Mouse (Mus musculus): ENCODE data around the gene Rnf114.
A peak's percentile ranks its signal among the peaks of the same experiment; 100 is the strongest.

Rnf114 gene

DNA sequence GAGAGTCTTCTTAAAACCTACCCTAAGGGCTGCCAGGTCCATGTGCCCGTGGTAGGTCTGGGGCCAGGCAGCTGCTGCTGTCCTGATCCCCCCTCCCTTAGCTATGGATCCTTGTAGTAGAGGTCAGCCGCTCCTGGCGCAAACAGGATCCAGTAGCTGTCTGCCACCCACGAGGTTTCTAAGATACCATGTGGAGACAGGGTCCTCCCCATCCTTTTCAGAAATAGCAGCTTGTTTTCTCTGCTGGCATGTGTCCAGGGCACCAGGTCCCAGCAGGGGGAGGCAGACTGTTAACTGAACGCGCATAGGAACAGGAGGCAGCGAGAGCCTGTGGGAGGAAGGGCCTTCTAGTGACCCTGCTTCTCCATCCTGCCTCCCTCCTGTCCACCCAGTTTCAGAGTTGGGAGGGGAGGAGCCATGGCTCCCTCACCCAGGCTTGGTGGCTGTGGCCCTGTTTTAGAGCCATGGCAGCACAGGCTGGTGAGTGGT is 16.2 kb upstream of the Rnf114 start:
- DNase-seq = no peak

DNA sequence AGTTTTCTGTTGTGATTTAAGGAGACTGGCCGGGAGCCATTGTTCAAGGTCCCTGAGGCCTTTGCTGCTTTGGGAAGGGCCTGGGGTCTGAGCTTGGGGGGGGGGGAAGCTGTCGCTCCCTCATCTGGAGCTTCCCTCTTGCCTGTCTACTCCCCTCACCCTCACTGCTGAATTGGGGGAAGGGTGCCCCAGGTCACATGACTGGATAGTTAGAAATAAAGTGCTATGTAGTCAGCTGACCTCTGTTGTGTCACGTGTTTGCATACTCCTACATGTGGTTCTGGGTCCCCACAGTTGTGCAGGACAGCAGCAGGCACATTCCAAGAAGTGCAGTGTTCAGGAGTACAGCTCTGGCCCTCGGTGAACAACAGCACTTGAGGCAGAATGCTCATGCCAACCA is 15.7 kb upstream of the Rnf114 start:
- DNase-seq = no peak

DNA sequence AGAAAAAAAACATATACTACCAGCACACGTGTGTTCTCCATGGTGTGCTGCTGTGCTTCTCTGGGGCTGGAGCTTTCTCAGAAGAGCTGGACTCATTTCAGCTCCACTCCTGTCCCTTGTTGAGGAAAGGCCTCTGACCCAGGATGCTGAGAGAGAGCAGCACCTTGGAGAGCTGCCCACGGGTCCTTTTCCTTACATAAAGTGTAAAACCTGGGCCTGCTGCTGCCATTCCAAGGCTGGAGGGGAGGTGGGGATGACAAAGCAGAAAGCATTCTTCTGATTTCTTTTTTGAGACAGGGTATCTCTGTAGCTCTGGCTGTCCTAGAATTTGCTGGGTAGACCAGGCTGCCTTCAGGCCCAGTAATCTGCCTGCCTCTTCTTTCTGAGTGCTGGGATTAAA is 14.3 kb upstream of the Rnf114 start:
- no peak for DNase-seq

DNA sequence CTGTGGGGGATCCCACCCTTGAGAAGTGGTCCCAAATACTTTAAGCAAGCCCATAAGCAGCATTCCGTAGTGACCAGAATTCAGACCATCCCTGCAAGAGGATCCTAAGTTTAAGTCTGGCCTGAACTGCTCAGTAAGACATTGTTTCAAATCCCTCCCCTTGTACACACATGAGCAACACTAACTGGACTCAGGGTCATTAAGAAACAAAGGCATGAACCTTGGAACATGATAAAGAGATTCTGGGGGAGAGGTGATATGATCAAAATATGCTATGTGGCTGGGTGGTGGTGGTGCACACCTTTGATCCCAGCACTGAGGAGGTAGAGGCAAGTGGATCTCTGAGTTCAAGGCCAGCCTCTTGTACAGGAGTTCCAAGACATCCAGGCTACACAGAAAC is 12.9 kb upstream of the Rnf114 start:
- no peak for DNase-seq

DNA sequence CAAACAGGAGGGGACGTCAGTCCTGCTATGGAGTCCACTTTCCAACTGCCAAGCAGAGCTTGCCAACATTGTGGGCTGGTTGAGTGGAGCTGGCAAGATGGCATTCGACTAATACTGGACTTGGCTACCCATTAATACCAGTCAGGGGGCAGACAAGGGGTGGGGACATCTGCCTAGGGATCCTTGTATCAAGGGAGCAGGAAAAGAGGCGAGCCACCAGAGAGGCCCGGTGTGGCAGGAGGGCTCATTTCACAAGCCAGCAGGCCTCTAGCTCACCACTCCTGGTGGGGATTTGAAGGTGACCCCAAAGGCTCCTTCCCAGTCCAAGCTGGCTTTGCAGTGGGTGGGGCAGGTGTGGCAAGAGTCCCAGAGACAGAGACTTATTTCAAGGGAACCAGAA is 9.8 kb upstream of the Rnf114 start:
- DNase-seq = no peak

DNA sequence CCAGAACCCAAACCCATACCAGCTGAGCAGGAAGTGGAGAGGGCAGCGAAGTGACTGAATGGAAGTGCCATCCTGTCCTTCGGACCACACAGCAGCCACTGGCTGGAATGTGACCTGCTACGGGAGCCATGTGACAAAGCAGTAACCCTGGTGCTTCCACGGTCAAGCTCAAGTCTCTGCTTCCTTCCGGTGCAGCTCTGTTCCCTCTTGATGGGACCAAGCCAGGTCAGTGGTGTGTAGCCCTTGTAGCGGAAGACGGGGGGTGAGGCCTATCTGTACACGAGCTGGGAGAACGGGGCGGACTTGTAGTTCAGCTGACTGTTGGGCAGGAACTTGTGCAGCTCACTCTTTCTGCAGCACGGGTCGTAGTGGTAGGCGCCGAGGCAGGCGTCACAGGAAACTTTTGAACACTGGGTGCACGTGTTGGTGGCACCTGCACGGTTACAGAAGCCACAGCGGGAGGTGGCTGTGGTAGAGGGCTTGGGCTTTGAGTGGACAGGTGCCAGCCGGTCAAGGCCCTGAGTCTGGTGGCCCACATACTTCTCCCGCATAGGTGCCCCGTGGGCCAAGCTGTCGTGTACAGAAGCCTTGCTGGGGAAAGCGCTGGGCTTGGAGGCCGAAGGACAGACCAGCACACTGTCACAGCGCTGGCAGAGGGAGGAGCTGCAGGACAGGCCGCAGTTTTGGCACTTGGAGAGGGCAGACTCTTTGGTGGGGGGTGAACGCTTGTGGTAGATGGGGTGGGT is 9.2 kb upstream of the Rnf114 start:
- DNase-seq = no peak

DNA sequence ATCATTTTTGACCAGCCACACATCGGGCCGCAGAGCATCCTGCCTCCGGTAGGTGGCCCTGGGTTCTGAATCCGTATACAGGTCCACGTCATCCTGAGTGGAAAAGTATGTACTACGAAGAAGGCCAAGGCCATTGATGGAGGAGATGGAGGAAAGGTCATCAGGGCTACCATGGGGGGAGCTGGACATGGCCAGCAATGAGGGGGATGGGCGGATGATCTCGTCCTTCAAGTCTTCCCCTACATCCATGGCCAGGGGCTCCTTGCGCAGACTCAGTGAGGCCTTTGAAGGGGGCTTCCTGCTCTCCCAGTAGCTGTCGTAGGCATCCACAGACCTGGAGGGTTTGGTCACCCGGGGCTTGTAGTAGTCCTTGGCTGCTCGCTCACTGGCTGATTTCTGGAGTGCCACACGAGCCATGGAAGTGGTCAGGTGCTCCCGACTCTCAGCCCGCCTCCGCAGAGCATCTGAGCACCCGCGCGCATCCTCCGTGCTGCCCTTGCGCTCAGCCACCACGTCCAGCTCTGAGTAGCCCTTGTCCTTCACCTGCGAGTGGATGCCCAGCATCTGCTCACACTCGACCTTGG is 8.5 kb upstream of the Rnf114 start:
- no peak for DNase-seq

DNA sequence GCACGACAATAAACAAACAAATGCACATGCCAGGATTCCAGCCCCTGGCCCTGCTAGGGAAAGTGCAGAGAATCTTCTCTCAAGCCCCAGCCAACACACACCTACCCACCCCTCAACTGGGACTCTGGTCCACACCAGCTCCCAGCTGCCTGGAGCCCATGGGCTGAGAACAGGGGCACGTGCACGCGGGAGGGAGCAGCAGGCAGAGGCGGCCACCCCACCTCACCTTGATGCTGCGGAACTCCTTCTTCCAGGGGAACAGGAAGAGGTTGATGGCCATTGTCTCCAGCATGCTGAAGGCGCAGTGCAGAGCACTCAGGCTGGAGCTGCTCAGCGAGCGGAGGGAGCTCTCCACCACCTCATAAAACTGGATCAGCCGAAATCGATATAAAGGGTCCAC is 7.5 kb upstream of the Rnf114 start:
- DNase-seq = no peak

DNA sequence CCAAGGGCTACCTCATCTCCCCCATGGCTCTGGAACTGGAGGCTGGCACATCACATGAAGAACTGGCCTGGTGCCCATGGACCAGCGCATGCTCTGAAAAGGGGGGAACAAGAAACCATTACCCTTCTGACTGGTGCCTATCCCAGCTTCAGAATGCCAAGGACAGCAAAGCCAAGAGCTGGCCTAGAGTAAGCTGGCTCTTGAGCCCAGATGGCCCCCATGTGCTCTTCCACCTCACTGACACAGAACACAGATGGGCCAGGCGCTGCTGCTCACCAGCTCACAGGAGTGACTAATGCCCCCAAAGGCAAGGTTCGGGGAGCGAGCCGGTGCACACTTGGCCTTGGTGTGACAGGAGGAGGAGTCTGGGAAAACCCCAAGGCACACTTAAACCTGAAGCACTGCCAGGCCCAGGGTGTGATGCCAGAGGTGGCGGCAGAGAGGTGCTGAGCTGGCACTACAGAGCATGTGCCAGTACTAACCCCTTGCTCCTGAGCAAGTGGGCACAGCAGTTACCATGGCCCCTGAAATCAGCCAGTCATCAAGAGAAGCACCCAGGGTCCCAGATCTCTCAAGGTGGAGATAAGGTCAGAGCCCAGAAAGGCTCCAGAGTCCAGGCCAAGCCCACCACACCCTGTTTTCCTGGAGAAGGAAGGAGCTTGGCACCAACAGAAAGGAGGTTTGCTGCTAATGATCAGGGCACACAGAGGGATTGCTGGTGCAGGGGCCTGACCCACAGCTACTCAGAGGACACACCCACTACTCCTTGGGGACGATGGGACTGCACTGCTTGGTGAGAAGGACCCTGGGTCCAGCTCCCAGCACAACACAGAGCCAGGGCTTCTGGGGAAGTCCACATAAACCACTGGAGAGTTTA is 6.7 kb upstream of the Rnf114 start:
- DNase-seq = peak; percentile 59

DNA sequence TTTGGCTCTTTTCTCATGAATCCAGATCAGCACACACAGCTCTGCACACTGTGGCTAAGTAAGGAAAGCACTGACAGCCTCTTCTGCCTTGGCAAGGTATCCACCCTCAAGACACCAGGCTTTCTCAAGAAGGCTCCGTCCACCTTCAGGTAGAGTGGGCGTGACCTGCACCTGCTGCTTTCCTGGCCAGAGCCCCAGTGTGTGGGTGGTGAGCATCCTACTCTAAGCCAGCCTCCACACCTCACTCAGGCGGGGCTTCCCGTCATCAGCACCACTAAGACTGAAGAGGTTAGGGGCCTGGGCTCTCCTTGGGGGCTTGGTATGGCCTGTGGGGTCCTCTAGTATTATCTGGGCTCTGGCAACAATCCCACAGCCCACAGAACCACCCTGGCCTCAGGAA is 5.9 kb upstream of the Rnf114 start:
- no peak for DNase-seq

DNA sequence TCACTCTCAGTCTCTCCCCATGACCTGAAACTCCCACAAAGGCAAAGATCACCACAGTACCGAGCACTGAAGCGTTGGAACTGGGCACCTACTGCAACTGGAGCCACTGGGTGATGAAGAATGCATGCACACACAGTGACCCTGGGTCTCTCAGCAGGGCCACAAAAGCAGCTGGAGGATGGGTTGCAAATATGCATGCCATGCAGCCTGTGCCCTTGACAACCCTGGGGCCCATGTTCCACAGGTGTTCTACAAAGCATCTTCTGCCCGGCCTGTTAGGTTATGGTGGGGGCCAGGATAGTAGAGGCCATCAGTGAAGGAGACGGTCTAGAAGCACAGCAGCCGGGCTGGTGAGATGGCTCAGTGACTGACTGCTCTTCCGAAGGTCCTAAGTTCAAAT is 4.9 kb upstream of the Rnf114 start:
- no peak for DNase-seq

DNA sequence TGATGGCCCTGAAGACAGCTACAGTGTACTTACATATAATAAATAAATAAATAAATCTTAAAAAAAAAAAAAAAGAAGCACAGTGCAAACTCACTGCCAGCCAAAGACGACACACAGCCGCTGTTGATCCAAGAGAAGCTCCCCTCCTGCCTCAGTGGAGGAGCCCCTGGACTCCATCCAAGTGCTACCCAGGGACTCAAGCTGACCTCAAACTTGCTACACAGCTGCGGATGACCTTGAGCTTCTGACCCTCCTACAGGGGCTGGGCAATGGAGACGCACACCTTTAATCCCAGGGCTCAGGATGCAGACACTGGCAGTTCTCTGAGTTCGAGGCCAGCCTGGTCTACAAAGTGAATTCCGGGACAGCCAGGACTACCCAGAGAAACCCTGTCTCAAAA is 4.5 kb upstream of the Rnf114 start:
- DNase-seq = no peak

DNA sequence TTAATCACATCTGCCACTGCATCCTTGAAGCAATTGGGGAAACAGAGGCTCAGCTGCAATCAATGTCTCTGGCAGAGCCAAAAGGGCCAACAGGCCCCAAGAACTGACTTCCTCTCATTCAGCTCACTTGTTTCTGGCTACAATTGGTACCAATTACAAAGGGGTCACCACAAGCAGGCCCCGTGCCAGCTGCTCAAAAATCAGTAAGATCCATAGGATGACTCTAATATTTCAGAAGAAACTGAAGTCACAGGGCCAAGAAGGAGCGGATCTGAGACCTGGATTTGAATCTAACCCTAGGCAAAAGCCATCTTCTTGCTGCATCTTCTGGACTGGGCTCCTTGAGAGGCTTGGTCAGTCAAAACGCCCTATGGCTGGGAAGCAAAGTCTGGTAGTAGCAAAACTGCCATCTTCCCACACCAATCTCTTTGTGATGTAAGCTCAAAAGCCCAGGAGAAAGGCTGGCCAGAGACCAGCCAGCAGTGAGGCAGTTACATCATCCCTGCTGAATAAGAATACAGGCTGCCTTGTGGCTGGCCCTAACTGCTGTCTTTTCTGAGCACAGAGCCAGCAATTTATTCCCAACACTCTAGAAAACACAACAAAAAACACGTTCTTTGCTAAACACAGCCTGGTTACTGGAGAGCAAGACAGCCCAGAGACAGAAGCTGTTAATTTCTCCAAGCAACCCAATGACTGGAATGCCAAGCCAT is 1.5 kb upstream of the Rnf114 start:
- DNase-seq = no peak

DNA sequence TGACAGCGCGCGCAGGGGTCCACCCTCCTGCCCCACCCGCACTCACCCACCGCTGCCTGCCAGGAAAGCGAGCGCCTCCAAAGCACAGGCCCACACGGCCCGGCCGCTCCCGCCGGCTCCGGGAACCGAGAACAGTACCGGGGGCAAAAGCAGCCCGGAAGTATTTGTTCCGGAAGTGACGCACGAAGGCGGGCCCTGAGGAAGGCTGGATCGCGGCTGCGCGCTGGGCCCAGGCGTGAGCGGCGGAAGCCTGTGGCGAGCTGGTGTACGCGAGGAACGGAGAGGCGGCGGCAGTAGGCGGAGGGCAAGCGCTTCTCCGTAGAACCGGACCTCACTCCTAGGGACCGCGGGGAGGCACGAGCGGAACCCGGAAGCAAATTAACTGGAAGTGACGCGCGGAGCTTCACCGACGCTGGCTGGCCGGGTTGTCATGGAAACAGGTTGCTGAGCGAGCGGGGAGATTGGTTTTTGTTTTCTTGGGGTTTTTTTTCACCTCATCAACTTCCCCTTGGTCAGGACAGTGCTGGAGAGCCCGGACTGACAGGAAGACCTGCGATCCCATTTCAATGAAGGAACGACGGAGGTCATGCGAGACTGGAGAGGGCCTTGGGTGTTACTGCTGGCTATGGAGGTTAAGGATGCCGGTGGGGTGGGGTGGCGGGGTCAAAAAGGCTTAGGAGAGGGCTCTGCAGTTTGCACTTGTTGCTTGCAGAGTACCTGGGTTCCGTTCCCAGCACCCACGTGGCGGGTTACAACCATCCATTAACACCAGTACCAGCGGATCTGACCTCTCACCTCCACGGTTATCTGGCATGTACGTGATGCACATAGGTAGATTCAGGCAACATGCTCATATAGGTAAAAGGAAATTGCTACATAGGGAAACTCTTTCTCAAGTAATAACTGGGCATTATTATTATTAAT is 530 bp downstream of the Rnf114 start, which contains the start of gene Spata2:
Spata2 (minus strand) TSS at position 175 of the 924 bp plus-strand sequence.
- peak; percentile 95 for DNase-seq

DNA sequence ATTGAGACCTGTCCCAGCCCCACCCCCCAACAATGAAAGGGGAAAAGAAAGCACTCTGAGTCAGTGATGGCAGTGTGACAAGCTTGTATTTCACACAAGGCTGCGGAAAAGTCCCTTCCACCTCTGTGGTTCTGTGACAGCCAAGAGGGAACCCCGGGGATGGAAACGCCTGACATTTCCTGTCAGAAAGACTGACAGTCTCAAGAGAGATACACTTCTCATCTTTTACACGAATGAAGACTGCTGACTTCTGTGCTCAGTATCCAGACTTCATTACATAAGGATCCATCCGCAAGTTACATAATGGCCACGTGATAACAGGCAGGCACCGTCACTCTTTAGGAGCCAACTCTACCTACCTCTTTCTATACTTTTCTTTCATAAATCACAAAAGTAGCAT is 4.0 kb downstream of the Rnf114 start:
- DNase-seq = no peak

DNA sequence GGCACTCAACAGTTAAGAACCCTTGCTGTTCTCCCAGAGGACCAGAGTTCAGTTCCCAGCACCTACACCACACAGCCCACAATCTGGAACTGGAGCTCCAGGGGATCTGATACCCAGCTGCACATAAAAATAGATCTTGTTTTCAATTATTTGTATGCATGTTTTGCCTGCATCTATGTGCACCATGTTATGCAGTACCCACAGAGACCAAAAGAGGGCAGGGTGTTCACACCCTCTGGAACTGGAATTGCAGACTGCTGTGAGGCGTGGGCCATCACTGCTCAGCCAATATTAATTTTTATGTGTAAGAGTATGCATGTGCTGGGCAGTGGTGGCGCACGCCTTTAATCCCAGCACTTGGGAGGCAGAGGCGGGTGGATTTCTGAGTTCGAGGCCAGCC is 4.8 kb downstream of the Rnf114 start:
- peak; percentile 85 for DNase-seq

DNA sequence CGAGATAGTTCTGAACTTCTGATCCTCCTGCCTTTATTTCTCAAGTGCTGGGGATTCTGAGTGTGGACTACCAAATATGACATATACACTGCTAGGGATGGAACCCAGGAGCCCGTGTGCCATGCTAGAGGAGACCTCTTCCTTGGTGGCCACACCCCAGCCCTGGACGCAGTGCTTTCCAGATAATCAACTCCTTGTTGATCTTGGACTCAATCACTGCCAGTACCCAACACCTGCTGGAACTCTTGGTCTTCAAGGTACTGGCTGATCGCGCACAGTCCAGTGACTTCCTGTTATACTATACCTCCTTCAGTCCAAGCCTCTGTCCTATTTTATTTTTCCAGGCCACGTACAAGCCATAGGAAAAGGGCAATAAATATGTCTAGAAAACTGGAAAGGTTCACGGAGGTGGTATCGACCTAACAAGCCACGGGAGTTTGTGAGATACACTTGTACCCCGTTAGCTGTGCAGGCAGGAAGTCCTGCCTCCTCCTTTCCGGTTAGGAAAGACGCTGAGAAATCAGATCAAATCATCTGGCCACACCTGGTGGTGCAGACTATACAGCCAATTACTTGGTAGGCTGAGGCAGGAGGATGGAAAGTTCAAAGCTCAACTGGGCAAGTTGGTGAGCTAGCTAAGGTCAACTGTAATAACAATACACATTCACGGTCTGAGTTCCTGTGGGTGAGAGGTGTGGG is 10.3 kb downstream of the Rnf114 start:
- no peak for DNase-seq

DNA sequence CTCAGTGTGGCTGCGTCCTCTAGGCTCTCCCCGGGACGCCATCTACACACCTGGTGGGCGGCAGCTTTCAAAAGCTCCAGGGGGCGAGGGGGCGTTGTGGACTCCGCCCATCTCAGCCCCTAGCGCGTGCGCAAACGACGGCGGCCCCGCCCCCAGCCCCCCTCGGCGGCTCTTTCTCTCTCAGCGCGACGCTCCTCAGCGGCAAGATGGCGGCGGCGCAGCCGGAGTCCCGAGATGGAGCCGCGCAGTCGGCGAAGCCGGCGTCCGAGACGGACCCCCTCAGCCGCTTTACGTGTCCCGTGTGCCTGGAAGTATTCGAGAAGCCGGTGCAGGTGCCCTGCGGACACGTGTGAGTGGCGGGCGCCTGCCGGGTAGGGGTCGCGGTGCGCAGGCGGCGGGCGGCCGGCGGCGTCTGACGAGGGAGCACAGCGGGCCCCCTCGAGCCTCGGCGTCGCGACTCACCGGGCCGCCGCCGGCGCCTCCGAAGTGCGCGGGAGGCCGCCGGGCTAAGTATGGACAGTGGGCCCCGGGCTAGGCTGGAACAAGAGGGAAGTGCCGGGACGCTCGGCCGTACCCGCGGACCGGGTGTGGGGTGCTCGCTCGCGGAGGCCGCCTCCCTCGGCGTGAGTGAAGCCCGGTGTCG is 10.9 kb downstream of the Rnf114 start:
- peak; percentile 89 for DNase-seq

DNA sequence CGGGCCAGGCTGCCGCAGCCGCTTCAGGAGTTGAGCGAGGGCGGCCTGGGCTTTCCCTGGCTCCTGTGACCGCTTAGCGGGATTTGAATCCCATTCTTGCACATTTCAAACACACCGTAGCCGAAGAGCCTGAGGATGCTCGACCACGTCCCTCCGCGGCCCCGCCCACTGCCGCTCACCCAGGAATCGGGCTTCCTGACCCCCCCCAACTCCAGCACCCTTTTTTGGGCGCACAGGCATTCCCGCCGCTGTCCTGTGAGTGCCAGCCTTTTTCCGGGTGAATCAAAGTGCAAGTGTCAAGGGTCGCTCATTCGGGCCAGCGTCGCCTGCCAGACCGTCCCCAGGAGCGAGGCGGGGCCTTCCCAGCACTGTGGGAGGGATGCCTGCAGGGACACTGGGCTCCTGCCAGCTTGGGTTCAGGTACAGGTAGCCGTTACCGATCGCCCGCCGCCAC is 11.5 kb downstream of the Rnf114 start:
- peak; percentile 80 for DNase-seq

DNA sequence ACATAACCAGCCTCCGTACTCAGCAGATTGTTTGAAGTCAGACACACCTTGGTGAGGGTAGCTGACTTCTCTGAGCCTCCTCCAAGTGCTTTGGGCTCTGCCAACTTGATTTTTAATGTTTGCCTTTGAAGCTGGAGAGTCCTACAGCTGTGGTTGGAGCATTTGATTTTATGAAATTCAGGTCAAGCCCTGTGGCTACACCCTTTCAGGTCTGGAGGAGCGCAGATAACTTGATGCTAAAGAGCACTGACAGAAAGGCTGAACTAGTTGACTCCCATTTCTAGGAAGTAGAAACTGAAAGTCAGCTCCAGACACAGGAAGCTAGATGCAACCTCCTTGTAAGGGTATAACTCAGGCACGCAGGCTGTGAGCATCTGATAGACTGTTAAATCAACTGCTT is 12.7 kb downstream of the Rnf114 start:
- peak; percentile 81 for DNase-seq

All from lung, postnatal 36 days (tissue).